Mouse (Mus musculus) c-Kit-positive CD71-negative TER-119-negative erythroid progenitor cells, embryonic 14.5 days (primary cell): ENCODE measurements around the gene Svs3b.
"Not testable (repeated sequence)": the region's sequence is repeated elsewhere in the genome, so short reads cannot be mapped to it uniquely, and the experiment has no call there.

Experiments used
- DNase-seq: peaks from one replicate; pipeline ENCODE4 v3.0.0-alpha.2; 2013; ENCODE audit warnings: low read depth

Svs3b gene

DNA sequence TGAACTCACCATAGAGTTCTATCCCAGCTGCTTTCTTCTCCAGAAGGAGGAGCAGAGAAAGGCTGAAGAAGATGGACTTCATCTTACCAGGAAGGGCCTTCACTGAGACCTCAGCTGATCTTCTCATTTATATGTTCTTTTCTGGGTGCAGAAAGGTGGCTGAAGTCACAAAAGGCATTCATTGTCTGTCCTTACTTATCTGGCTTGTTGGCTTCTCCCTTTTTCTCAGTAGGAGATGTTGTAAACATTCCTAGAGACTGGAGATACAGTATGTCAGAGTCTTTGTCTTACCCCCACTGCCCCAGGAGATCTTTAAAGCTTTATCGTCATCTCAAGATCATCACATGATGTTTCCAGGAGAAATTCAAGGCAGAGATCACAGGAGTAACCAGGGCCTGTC lies at the start of gene Svs3b:
Gene Svs3b, minus strand, starts transcription at position 101 of the 400 bp plus-strand sequence.
- not testable (repeated sequence) for DNase-seq

DNA sequence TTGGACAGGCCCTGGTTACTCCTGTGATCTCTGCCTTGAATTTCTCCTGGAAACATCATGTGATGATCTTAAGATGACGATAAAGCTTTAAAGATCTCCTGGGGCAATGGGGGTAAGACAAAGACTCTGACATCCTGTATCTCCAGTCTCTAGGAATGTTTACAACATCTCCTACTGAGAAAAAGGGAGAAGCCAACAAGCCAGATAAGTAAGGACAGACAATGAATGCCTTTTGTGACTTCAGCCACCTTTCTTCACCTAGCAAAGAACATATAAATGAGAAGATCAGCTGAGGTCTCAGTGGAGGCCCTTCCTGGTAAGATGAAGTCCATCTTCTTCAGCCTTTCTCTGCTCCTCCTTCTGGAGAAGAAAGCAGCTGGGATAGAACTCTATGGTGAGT lies 32.5 kb upstream of the Svs3b start, which contains the start of gene Svs3a:
Gene Svs3a, plus strand, starts transcription at position 301 of the 400 bp plus-strand sequence.
- DNase-seq: not testable (repeated sequence)

DNA sequence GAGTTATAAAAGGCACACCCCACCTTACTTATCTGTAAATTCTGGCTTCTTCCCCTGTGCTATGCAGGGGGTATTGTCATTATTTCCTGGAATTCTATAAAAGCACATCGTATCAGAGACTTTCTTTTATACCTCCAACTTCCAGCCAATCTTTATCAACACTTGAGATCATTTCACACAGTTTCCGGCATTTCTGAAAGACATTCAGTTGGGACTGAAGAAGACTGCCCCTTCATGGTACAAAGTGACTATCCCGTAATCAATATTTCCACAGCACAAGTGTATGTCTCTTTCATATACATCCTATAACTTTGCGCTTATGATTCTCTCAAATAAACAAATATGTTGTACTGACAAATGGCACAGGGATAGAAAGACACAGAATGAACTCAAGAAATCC lies 21.9 kb upstream of the Svs3b start, which contains the start of gene Svs4:
Gene Svs4, minus strand, starts transcription at position 101 of the 400 bp plus-strand sequence.
- DNase-seq: no peak

DNA sequence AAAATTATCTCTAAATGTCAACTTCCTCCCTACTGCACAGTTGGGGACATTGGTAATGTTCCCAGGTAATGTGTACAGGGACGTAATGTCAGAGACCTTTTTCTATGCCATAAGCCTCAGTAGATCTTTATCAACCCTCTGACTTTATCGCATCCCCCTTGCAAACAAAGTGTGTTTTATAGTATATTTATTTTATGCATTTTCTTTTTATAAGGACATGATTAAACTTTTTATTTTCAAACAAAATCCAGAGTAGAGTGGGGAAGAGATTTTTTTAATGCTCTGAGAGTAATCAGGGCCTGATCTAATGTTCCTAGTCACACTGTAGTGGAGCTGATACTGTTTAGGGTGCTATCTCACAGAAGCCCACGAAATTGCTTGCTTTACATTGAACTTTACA lies 18.1 kb downstream of the Svs3b start, which contains the start of gene Svs2:
Gene Svs2, minus strand, starts transcription at position 101 of the 400 bp plus-strand sequence.
- DNase-seq: no peak

DNA sequence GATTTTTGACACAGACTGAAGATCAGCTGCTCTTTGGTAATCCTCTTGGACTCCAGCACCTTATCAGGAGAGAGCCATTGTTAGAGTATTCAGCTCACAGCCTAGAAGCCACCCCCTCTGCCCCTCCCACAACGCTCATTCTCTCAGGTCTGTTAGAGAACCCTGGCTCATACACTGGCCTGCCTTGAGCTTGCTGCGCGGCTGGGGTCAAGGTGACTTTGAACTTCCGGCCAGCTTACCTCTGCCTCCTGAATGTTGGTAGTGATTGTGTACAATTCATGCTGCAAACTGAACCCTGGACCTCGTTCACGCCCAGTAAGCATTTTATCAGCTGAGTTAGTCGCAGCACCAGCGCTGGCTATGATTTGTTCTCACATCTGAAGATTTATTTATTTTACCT lies 23.8 kb downstream of the Svs3b start:
- no peak for DNase-seq

DNA sequence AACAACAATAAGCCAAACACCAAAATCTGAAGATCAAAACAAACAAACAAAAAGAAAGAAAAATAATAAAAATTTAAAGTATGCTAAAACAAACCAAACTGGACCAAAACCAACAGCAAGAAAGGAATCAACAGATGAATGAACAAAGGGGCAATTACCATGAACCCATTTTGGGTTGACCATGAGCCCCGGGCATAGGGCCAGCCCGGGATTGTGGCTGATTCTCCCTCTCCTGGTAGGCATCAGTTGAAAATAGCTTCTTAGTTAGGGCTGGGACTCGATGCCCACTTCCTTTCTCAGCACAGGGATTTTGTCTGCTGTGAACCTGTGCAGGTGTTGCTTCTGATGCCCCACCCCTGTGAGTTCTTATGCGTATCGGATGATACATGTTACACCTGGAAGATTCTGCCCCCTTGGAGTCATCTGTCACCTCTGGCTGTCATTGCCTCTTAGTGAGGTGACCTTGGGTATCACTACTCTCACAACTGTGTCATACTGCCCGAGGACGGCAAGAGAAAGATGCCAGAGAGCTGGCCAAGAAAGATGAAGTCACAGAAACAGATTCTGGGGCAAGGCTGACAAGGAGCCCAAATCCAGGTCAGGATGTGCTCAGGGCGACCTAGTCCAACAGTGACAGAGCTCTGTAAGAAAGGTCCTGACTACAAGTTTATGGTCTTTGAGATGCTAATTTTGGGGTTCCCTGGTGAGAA lies 27.9 kb downstream of the Svs3b start:
- no peak for DNase-seq

DNA sequence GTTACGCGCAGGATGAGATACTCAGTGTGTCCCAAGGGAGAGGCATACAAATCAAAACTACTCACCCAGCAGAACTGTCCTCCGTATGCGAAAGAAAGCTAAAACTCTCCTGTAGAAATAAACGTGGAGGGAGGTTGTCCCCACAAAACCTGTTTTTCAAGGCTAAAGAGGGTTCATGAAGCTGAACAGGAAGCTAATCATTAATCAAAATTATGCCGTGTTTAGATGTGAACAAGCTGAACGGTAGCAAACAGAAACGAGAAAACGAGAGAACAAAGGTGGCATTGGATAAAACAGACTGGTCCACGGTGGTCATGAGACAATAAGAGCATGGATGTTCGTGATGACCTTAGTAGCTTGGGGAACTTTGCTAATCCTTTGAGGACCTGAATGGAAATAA lies 34.9 kb downstream of the Svs3b start, which contains the start of gene Wfdc15b:
Gene Wfdc15b, minus strand, starts transcription at position 139 of the 400 bp plus-strand sequence.
- DNase-seq: no peak

DNA sequence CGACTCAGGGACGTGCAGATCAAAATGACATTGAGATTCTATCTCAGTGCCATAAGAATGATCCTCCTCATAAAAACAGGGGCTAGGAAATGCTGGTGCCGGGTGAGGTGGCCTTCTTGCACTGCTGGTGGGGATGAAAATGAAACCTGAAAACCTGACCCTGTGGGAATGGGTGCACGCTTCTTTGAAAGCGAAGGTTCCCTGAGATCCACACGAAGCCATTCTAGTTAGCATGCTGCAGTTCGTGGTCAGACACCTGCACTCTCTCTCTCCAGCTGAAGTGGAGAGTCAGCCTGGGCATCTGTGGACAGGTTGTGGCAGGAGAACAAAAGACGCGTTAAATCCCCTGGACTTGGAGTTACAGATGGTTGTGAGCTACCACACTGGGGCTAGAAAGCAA lies 37.1 kb downstream of the Svs3b start:
- DNase-seq: no peak

DNA sequence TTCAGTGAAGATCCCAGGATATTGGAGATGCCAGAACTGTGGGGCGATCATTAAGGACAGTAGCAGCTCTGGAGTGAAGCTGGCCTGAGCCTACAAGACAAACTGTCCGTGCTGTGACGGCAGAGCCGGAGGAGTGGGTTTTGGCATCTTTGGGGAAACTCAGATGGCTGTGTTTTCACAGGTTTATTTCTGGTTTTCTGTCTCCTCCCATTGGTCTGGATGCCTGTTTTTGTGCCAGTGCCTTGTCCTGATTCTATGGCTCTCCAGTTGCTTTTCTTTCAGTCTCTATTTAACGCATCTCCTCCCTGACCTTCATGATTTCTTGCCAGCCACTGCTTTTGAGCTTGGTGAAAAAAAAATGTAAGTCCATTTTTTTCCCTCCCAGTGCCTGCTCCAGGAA lies 43.7 kb downstream of the Svs3b start:
- no peak for DNase-seq

DNA sequence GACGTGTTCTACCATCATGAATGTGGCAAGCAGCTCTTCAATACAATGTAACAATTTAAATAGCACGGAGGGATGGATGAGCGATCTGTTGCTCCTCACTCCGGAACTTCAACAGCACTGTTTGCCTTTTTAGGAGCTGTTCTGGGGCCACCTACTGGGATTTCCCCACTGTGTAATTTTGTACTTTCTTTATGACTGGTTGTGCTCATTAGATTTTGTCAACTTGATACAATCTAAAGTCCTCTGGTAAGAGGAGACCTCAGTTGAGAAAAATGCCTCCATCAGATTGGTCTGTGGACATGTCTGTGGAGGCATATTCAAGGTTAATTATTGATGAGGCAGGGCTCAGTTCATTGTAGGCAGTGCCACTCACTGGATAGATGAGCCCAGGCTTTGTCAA lies 45.5 kb downstream of the Svs3b start:
- DNase-seq: no peak

DNA sequence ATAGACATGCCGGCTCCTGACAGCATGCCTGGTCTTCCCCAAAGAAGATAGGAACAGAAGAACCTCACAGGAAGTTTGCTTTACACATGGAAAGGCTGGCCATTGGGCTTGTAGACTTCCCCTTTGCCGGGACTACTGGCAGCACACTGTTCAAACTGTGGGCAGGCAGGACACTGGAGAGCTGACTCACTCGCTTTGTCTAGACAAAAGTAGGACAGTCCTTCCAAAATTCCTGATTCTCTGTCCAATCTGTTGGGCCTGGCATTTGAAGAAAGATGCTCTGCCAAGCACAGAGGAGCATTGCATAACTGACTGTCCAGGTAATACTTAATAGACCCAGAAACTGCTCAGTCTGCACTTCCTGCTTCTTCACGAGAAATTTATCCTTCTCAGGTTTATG lies 49.8 kb downstream of the Svs3b start:
- no peak for DNase-seq

DNA sequence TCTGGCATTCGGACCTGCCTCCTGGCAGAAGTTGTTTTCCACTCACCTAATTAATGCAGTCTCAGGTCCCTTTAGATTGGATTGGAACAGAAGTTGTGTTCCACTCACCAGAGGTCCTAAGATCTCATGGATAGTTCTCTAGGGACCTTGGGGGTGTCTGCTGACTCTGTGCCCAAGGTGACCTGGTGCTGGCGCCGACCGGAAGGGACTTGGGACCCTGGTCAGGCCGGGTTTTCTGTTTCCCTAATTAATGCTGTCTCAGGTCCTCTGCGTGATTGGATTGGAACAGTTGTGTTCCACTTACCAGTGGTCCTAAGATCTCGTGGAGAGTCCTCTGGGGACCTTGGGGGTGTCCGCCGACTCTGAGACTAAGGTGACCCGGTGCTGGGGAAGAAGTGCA lies 50.4 kb downstream of the Svs3b start:
- not testable (repeated sequence) for DNase-seq
